Mouse (Mus musculus): ENCODE results near the gene Tmem200c.
A peak's percentile ranks its signal among the peaks of the same experiment; 100 is the strongest.

Gene Tmem200c

DNA sequence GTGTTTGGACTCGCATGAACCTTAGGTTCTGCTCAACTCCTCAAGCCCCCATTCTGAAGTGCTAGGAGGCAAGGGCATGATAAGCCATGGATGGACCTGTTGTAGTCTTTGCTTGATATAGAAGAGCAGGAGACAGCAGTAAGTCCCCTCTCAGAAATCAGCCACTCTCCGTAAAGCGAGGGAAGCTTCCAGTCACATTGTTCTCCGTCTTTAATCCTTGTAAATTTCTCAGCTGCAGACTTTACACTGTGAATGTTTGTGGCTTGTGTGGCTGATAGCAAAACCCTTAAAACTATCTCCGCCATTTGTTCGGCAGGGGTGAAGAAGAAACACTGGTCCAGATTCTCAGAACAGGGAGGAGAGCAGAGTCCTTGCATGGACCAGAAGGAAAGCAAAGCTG, at the start of gene Tmem200c:
Gene Tmem200c, plus strand, starts transcription at position 301 of the 400 bp plus-strand sequence.
- DNase-seq: no peak

GRCm38 (mm10) chr17:68793741-68794140, 32.7 kb upstream of the Tmem200c start:
- DNase-seq: no peak

GRCm38 (mm10) chr17:68836655-68837012, 10.2 kb downstream of the Tmem200c start:
- no peak for DNase-seq

GRCm38 (mm10) chr17:68837013-68837858, 10.8 kb downstream of the Tmem200c start:
- DNase-seq: no peak

DNA sequence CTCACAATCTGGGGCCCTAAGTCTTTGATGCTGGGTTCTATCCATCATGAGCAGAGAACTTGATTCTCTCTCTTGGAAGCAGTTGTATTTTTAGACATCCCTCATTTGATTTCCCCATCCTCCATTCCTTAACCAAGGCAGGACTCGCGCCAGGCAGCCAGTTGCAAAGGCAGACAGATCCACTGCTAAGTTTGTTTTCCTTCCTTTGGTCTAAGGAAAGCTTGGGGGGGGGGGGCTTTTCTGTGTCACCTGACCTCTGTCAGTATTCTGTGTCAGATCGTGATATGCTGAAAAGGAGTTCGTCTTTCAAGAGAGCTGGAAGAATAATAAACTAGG, 11.4 kb downstream of the Tmem200c start:
- DNase-seq: no peak

DNA sequence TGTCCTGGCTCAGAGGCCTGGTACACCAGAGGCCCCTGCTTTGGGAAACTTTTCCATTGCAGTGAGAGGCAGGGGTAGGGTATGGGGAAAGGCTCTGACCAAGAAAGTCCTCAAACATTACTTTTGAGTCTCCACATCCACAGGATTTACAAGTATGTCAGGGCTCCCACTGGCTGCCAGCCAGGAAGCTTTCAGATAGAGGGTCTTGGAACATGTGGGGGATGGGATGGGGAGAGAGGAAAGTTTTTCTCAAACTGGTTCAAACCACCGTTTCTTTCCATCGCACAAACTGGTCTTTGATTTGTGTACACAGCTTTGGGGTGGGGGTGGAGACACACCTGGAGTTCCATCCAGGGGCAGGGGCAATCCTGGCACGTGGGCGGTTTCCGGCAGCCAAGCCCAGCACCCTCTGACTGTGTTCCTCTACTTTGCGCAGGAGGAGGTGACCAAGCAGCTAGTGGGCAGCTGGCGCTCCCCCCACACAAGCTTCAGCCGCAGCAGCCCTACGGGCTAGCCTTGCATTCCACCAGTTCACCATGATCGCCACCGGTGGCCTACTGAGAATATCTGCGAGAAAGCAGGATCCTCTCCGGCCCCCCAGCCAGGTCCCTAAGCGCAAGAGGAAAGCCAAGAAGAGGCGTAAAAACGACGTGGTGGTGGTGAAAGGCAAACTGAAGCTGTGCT, 13.6 kb downstream of the Tmem200c start:
- no peak for DNase-seq

DNA sequence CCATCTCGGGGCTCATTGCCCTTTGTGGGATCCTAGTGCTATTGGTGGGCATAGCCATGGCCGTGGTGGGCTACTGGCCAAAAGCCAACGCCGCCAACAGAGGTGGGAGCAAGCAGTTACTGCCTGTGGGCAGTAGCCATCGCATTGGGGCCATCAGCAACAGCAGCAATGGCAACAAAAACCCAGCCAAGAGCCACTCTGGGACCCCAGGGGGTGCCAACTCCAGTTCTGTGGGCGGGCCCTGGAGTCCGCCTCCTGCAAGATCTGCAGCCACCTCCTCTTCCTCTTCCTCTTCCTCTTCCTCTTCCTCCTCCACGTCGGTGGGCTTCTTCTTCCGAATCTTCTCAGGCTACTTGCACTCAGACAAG, 14.1 kb downstream of the Tmem200c start:
- no peak for DNase-seq

GRCm38 (mm10) chr17:68841097-68841891, 14.9 kb downstream of the Tmem200c start:
- DNase-seq: peak; percentile 63 to 68

DNA sequence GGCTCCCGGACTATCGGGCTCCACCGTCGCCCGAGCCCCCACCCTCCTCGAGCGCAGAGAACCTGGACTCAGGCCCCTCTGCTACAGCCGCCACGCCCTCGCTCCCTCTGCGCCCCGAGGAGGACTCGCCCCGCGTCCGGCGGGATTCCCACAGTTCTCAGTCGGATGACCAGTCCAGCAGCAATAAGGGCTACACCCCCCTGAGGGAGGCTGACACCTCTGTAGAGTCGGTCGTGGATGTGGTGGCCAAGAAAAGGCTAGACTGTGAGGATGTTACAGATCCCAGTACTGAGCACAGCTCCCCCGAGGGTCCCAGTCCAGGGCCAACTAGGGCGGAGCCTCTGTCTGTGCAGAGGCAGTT, 15.4 kb downstream of the Tmem200c start:
- DNase-seq: no peak

DNA sequence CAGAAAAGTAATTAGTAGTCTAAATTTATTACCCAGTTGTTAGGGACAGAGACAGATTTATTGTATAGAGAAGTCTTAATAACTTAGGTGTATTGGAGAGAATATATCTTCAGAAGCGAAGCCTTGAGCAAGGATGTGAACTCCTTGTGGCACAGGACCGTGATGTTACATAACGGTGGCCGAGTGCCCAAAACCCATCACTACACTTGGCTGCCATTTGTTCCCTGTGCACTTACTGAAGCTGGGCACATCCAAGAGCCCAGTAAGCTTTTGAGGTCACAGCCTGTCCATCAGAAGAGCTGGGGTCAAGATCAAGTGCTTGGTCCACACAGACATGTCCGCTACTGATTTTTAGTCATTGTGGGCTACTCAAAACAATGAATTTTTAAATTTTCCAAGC, 19.5 kb downstream of the Tmem200c start:
- DNase-seq: no peak

GRCm38 (mm10) chr17:68848739-68849138, 22.3 kb downstream of the Tmem200c start:
- no peak for DNase-seq

- DNase-seq: no peak
Observed at GRCm38 (mm10) chr17:68852171-68852966, 25.9 kb downstream of the Tmem200c start.

DNA sequence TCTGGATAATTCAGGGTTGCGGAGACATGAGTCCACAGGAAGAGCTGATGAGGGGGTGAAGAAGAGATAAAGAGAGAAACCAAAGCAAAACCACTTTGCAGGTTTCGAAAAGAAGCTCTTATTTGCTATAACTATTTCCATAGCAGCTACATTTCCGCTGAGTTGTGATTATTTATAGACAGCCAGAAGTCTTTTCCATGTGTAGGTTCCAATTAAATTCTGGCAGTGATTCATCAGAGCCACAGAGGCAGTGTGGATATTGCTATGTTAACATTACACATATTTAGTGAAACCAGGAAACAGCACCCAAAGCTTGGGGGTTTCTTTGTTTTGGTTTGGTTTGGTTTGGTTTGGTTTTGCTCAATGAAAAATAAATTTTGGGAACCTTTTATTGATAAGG, 37.8 kb downstream of the Tmem200c start:
- no peak for DNase-seq

DNA sequence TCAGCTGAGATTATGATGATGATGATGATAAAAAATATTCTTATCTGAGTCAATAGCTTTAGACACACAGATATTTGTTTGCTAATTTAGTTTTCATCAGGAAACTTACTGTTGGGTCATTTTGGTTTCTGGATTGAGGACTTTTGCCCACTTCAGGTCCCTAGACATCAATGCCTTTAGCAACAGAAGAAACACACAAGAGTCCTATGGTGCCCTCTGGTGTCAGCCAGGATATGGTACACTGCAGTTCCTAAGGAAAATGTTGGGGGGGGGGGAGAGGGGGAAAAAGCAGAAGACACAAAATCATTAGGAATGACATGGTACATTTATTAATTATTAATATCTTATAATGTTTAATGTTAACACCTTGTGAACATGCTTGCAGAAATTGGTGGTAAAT, 42.0 kb downstream of the Tmem200c start:
- DNase-seq: no peak

DNA sequence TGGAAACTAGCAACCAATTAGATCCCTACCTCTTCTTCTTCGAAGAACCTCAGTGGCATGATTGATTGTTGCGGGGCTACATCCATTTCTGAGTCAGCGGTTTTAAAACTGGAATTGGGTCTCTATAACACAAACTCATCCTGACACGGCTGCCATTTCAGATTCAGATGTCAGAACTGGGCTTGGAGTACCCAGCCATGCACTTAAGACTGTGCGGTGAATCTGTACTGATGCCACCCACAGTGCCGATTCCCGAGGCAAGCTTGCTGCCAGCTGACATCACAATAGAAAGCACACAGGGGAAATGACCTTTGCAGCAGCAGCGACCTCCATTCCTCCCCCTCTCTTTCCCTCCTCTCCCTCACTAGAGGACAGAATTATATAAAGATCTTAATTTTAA, 47.6 kb downstream of the Tmem200c start:
- DNase-seq: no peak

DNA sequence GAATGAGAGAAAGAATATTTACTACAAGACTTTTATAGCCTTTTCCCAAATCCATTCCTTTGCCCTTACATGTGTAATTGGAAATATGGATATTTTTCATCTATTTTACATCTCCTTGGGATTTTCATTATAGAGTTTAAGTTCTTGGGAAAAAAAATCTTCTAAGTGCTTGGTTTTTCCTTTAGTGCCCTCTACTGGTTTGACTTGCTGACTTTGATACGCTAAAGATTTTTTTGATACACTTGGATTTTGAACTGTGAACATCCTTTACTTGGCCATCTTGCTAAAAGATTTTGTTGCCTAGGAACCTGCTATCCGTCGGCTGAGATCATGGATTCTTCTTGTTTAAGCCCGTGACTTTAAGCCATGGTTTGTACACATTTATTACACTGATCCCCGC, 48.8 kb downstream of the Tmem200c start:
- no peak for DNase-seq

GRCm38 (mm10) chr17:68875917-68876495, 49.6 kb downstream of the Tmem200c start:
- DNase-seq: no peak

- peak in 1 of 2 experiments; percentile 11 for DNase-seq
Observed at GRCm38 (mm10) chr17:68881725-68882524, 55.5 kb downstream of the Tmem200c start.

- no peak for DNase-seq
Observed at GRCm38 (mm10) chr17:68883474-68884083, 57.2 kb downstream of the Tmem200c start.

GRCm38 (mm10) chr17:68890672-68891071, 64.2 kb downstream of the Tmem200c start:
- DNase-seq: no peak

Measured in lung, postnatal 4 days (tissue).